Mouse (Mus musculus) MEL (cell line): Measurements from ENCODE around the gene Mkrn1.

Experiments used
- CTCF ChIP-seq, 3 experiments: IDR thresholded peaks in 2 of 3; conservative IDR thresholded peaks in 1 of 3; 2 replicates each; pipeline ENCODE4 v1.5.1; 2011 to 2012; ENCODE audit warnings: low read length in 3 of 3, low read depth in 2 of 3, mild to moderate bottlenecking in 2 of 3, improper control_type of control experiment in 1 of 3, inconsistent platforms in 1 of 3, mixed read lengths in 1 of 3, moderate library complexity in 1 of 3; ENCODE audit not compliant: control insufficient read depth in 1 of 3, insufficient read depth in 1 of 3, poor library complexity in 1 of 3, severe bottlenecking in 1 of 3
- JUND ChIP-seq: IDR thresholded peaks from 2 replicates; pipeline ENCODE4 v1.6.1; 2011; ENCODE audit warnings: low read depth, mild to moderate bottlenecking, improper control_type of control experiment, low read length
- POLR2A ChIP-seq, 2 experiments: IDR thresholded peaks; 2 replicates each; pipeline ENCODE4 v1.6.1; 2011 to 2012; ENCODE audit warnings: low read length in 2 of 2, mild to moderate bottlenecking in 2 of 2, control low read depth in 1 of 2, improper control_type of control experiment in 1 of 2, low read depth in 1 of 2, moderate library complexity in 1 of 2; ENCODE audit not compliant: control insufficient read depth in 1 of 2, insufficient read depth in 1 of 2, poor library complexity in 1 of 2
- TAL1 ChIP-seq: IDR thresholded peaks from 2 replicates; pipeline ENCODE4 v1.6.1; 2012; ENCODE audit warnings: mild to moderate bottlenecking, inconsistent platforms, low read length, moderate library complexity, mixed read lengths
- ZNF384 ChIP-seq: IDR thresholded peaks from 2 replicates; pipeline ENCODE4 v1.6.1; 2012; ENCODE audit warnings: low read depth, mild to moderate bottlenecking, inconsistent platforms, low read length, improper control_type of control experiment

GRCm38 (mm10) chr6:39451033-39451432 lies 30.8 kb upstream of the Mkrn1 start:
- TF ChIP-seq ZNF384 (peak; percentile 43; the same call in 1 of the 2 replicates), CTCF (IDR thresholded peaks at IDR 0.05 in 2 of 3, conservative IDR thresholded peaks at IDR 0.05 in 1 of 3; ENCODE audit: control insufficient read depth in 1 of 3, insufficient read depth in 1 of 3, low read depth in 2 of 3, low read length in 3 of 3, poor library complexity in 1 of 3, severe bottlenecking in 1 of 3) (peak; percentile 55 to 81 (median 68)), JUND (no peak), TAL1 (no peak), POLR2A (IDR thresholded peaks at IDR 0.05; ENCODE audit: control insufficient read depth in 1 of 2, insufficient read depth in 1 of 2, low read depth in 1 of 2, low read length in 2 of 2, poor library complexity in 1 of 2) (no peak)
